Mouse (Mus musculus): ENCODE measurements around the gene Pir.

DNA sequence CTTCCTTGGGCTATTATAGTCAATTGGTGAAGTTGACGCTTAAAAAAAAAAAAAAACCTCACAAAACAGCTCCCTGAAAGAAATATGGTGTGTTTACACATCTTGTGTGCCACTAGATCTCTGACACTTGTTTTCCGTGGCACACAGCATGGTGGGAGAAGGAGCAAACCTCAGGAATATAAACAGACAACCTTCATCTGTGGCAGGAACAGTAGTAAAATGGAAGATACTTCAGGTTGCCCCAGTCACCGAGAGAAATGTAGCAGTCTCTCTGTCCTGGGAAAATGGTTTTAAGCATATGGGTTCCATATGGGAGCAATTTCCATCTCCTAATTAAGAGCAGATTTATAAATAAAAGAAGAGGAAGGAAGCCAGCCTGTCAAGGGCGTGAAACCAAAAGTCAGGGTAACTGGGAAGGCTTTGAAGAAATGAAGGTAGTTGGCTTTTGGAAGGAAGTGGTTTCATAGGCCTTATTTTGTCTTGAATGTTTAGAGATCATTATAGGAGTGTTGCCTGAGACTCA, 54.3 kb downstream of the Pir start:
- TF ChIP-seq POLR2A (IDR thresholded peaks at IDR 0.05; ENCODE audit: borderline replicate concordance, low read depth, low read length) = no peak
- no peak for TF ChIP-seq CTCF (IDR thresholded peaks at IDR 0.05; ENCODE audit: low read depth, low read length)

All from bone marrow macrophage, adult 2 months (primary cell).